Comparison of ENCODE assay signal across 10 mouse cellular contexts in the genomic region with DNA sequence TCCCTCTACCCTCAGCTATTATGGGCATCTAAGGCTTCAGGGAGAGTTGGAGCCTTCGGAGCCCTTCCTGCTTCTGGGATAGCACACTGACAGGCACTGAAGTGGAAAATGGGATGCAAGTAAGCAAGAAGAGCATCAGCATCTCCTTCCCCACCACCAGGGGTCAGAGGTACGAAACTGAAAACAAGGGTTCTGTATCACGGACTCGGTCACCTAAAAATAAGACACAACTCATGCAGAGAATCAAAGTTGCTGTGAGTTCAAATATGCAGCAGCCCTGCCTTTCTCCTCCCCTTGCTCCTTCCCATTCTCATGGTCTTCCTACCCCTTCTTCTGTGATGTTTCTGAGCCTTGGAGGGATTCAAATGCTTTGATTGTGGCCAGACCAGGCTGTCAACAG. TPM values are rescaled to one million over a fixed set of nuclear protein-coding genes. Genes with fewer than 3 reads are reported as not detected.
DNase-seq lines count a peak whose midpoint lies in the region; TF ChIP-seq lines count a peak whose summit lies in the region.
"Had no signal": no experiment of that assay in that cellular context is flagged by ENCODE, and none has a peak within 500 bp of the region (broad histone marks: within the 10 kb centered on the region; RNA-seq: fewer than 3 reads in every experiment).

No protein-coding gene starts in this region.

- DNase-seq in layer of hippocampus, adult 2 months (ENCODE audit: low spot score in 2 of 2) = no peak
- DNase-seq in layer of hippocampus, adult 9-10 months (ENCODE audit: low spot score) = no peak
- DNase-seq in 416B (ENCODE audit: low read depth) = peak; percentile 40
- peak; percentile 24 for DNase-seq in CD4-positive helper T cell, adult 2 months (ENCODE audit: low read depth, low spot score)
- peak; percentile 9 for DNase-seq in embryo, embryonic 11.5 days (ENCODE audit: low read depth, low spot score)
- no peak for DNase-seq in adrenal gland, postnatal 25 days
- DNase-seq in gastrocnemius, postnatal 4 days (ENCODE audit: low spot score in 2 of 2) = no peak
- DNase-seq: cerebellum, postnatal 25 days; right cerebral cortex, postnatal 14 days had no signal

- TF ChIP-seq CTCF in layer of hippocampus, adult 2 months (conservative IDR thresholded peaks at IDR 0.05) = peak; percentile 35

- H3K4me3 ChIP-seq in layer of hippocampus, adult 2 months = no peak overlapping the region
- H3K4me3 ChIP-seq: hindbrain, embryonic 15.5 days had no signal

- no peak overlapping the region for H3K27ac ChIP-seq in layer of hippocampus, adult 2 months
- H3K27ac ChIP-seq: hindbrain, embryonic 15.5 days had no signal

RNA-seq across cellular contexts. Expression of a gene that starts 14.0 kb away (rescaled TPM):
- total RNA-seq in layer of hippocampus, adult 2 months (2021) = 1 to 10 TPM; 1.9 to 2.1 TPM
- 2.3 and 2.6 TPM in 2 replicates for total RNA-seq in adrenal gland, postnatal 25 days (2021)
- total RNA-seq in gastrocnemius, postnatal 4 days (2021) = 1 to 10 TPM; 3.3 to 3.4 TPM

RNA-seq across cellular contexts. Expression of a gene that starts 58.5 kb away (rescaled TPM):
- under 1 TPM; 0.10 TPM for total RNA-seq in layer of hippocampus, adult 2 months (2021)
- total RNA-seq in adrenal gland, postnatal 25 days (2021) = not detected in 2 replicates
- total RNA-seq in gastrocnemius, postnatal 4 days (2021) = under 1 TPM; 0.18 to 0.32 TPM

Comparison
In these comparisons a context has a peak if more than half of its experiments do, and no peak if none do; other contexts are left out.
1. DNase-seq: peak in 416B (single experiment), CD4-positive helper T cell, adult 2 months (single experiment) and embryo, embryonic 11.5 days (single experiment); none in layer of hippocampus, adult 2 months (0 of 2), layer of hippocampus, adult 9-10 months (single experiment), adrenal gland, postnatal 25 days (single experiment) and gastrocnemius, postnatal 4 days (0 of 2).